Mouse (Mus musculus) stomach, postnatal 0 days (tissue): ENCODE measurements at regions not wholly inside any gene's neighbourhood (a gene's known extent, or its start where the extent isn't known, plus 50 kb on each side); places are given as distances from the start of the nearest gene placed in this dataset.

Experiments used
- CTCF ChIP-seq: IDR thresholded peaks from 2 replicates; pipeline ENCODE4 v1.5.1; 2016; ENCODE audit warnings: antibody characterized with exemption, low read depth, mild to moderate bottlenecking, moderate library complexity
- EP300 ChIP-seq: optimal IDR thresholded peaks from 2 replicates; pipeline ENCODE3; 2016; ENCODE audit warnings: antibody characterized with exemption

DNA sequence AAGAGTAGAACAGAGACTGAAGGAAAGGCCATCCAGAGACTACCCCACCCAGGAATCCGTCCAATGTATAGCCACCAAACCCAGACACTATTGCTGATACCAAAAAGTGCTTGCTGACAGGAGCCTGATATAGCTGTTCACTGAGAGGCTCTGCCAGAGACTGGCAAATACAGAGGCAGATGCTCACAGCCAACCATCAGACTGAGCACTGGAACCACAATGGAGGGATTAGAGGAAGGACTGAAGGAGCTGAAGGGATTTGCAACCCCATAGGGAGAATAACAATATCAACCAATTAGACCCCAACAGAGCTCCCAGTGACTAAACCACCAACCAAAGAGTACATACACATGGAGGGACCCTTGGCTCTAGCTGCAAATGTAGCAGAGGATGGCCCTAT, 1389.8 kb upstream of the Zeb2 start:
- TF ChIP-seq CTCF, result no peak
- no peak for TF ChIP-seq EP300
